Mouse (Mus musculus) skeletal muscle tissue, adult 2 months (tissue): Measurements from ENCODE around the gene Apol6.
"Not testable (repeated sequence)": the region's sequence is repeated elsewhere in the genome, so short reads cannot be mapped to it uniquely, and the experiment has no call there.

ENCODE experiments used
- DNase-seq: peaks from one replicate; pipeline ENCODE4 v3.0.0-alpha.2; 2012; ENCODE audit warnings: low read depth, low spot score

The Apol6 gene

GRCm38 (mm10) chr15:77031271-77031670, 13.3 kb upstream of the Apol6 start:
- DNase-seq = no peak

DNA sequence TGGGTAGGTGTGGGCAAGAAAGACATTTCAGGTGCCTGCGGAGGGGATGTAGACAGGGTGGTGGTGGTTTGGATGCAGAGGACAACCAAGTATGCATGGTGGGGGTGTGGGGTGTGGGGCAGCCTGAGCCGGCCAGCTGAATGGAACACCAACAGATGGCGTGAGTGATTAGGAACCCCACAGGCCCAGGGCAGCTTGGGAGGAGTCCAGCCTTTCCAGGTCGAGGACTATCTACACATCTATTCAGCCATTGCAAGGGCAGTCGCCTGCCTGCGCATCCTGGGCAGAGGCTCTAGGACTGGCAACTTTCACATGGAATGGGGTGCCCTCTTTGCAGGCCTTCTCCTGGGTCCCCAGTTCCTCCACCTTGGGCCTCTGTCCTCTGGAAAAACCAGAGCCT, 10.0 kb upstream of the Apol6 start:
- DNase-seq = no peak

DNA sequence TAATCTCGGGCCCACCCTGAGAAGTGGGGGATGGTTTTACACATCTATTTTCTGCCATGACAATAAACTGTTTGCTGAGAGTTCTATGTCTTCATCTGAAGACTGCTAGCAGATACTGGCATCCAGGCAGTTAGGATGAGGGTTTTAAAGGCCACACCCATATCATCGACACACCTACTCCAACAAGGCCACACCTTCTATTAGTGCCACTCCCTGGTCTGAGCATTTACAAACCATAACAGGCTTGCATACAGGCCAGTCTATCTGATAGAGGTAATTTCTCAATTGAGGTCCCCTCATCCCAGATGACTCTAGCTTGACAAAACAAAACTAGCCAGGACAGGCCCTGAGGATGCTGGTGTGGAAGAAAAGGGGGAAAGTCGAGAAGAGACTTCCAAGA, 8.9 kb upstream of the Apol6 start:
- DNase-seq = no peak

DNA sequence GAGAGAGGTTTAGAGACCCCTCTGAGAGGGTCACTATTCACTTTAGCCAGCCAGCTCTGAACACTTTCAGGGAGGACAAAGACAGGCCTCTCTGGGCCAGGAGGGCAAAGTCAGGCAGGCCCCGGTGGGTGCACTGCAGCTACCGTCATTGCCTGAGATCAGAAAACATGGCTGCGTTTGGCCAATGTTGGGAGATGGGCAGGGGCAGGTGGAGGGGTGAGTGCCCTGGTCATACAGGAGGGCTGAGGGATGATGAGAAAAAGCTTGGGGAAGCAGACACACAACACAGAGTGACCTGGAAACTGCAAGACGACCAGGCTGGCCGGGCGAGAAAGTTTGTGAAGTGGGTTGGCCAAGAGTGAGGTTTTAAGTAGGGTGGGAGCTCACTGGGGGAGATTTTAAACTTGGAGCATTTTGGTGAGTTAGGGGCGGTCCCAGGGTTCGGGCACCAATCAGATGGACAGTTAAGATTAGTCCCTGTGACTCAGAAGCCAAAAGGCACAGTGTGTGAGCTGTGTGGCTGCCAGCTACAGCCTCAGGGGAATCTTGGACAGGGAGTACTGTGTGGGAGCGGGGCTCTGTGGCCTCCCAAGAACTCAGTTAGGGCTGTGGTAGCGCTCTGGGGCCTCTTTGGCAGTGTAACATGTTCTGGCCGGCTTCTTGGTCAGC, 8.1 kb upstream of the Apol6 start:
- peak; percentile 93 for DNase-seq

DNA sequence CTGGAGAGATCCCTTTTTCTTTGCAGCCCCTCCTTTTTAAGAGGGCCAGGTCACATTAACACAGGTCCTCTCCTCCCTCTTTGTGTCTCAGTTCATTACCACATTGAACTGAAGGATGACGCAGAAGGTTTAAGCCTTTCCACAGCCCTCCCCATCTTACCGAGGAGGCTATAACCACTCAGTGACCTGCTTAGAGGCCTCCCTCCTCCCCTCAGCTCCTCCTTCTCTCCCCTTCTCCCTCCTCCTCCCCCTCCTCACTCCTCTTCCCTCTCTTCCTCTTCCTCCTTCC, 7.6 kb upstream of the Apol6 start:
- DNase-seq = no peak

GRCm38 (mm10) chr15:77037278-77038161, 7.0 kb upstream of the Apol6 start:
- peak; percentile 81 for DNase-seq

DNA sequence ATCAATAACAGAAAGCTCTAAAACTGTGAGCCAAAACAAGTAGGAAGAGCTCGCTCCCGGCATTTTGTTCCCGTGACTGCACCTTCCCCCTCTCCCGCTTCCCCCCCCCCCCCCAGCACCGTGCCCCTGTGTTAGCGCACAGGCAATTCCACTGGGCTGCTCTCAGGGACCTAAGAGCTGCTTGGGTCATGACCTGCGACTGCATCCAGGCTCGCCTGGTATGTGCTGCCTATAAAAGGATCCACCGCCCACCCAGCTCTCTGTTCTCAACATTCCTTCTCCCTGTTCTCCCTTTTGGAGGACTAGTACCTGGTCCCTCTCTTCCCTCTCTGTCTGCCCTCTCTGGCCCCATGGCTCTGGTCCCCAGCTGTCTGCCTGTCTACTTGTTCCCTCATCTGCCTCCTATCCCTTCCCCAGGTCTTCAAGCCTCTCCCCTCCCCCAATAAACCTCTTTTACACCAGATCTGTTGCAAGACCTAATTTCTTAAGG, 5.3 kb upstream of the Apol6 start:
- no peak for DNase-seq

GRCm38 (mm10) chr15:77040784-77041183, 3.7 kb upstream of the Apol6 start:
- DNase-seq = no peak

GRCm38 (mm10) chr15:77045609-77046008, 1.1 kb downstream of the Apol6 start:
- peak; percentile 80 for DNase-seq

- DNase-seq = no peak
Observed at GRCm38 (mm10) chr15:77050570-77050969, 6.0 kb downstream of the Apol6 start, which contains the start of gene Mb. Gene Mb, minus strand, starts transcription at chr15:77050670.

GRCm38 (mm10) chr15:77052176-77052575, 7.6 kb downstream of the Apol6 start:
- no peak for DNase-seq

- DNase-seq = no peak
Observed at GRCm38 (mm10) chr15:77053021-77053420, 8.5 kb downstream of the Apol6 start.

DNA sequence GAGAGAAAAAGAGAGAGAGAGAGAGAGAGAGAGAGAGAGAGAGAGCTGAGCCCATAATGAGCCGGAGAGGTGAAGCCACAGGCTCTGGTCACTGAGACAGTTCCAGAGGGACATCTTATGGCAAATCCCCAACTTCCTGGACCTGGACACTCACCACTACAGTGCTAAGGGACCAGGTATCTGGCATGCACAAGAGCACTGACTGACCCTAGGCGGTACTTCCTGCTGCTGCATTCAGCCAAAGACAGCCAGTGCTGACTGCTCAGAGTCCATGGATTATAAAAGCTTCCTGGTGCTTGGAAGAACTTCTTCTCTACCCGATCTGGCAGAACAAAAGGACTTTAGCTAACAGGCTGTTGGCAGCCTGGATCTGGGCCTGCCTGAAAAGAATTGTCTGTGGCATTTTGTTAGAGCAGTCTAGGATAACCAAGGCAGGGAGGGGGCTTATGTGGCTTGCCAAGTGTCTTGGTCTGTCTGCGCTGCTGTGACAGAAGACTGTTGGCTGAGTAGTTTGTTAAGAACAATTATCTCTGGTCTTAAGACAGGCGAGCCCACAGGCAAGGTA, 10.2 kb downstream of the Apol6 start:
- DNase-seq = no peak

DNA sequence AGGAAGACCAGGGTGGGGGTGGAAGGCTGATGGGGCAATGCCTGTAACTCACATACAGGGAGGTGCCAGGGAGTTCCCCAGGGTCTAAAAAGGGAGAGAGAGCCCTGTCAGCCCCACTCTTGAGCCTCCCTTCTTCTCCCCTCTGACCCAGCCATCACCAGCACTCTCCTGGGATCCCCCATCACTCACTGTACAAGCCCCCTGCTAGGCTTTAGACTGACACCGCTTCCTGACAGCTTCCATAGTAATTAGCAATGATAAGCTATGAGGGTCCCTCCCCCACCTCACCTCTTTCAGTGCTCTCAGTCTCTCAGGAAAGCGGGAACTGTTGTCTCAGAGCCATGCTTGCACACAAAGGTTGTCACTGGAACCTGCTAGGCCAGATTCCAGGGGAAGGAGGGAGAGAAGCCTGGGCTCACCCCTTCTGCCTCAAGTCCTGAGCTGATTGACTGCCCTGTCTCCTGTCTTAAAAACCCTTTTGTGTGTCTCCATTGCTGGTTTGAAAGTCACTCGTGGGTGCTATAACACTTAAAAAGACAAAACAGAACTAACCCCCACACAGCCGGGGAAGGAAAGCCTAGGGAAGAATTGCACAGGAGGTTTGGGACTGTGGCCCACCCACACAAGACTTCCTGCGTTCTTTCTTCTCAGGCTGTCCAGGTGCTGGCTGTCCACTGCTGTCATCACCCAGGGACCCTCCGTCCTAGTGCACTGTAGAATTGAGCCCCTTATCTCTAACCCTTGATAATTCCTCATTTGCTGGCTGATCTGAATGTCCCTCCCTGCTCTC, 11.7 kb downstream of the Apol6 start:
- DNase-seq = no peak

DNA sequence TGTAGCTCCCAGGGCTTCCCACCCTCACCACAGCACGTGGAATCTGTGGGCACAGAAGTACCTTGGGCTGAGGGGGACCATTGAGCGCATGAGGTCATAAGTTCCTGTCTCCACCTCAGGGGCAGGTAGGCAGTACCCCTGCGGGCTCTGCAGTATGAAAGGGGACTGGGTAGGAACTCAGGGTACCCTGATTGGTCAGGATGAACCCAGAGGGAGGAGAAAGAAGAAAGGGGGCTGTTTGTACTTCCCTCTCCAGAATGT, 12.2 kb downstream of the Apol6 start:
- no peak for DNase-seq

DNA sequence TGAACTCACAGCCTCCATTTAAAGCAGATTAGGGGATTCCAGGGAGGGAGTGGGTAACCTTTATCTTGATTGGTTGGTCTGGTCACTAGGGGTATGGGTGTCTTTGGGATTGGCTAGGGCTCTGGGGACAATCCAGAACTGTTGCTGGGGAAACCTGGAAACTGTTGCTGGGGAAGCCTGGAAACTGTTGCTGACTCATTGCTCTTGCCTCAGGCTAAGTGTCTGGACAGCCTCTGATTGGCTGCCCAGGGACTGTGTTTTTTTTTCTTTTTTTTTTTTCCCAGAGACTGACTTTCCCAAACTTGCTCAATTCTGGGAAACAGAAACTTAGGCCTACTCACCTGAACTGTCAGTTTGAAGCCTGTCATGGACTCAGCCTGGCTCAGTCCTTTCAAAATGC, 14.0 kb downstream of the Apol6 start:
- DNase-seq = no peak

DNA sequence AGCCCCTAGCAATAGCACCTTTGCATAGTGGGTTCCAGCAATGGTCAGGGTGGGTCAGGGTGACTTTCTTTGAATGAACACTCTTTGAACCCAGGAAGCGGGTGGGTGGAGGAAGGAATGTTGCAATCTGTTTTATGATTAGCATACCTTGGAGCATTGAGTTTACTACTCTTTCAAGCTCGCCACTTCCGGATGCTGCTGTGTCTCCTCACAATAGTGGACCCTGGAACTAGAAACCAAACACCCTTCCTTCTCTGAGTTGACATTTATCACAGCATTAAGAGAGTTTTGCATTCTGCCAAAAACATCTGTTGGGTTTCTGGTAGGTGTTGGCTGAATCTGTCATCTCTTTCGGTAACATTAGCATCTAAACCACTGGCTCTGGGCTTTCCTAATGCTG, 14.9 kb downstream of the Apol6 start:
- not testable (repeated sequence) for DNase-seq

GRCm38 (mm10) chr15:77062746-77063145, 18.2 kb downstream of the Apol6 start:
- DNase-seq = no peak

GRCm38 (mm10) chr15:77065259-77065852, 20.8 kb downstream of the Apol6 start:
- no peak for DNase-seq

DNA sequence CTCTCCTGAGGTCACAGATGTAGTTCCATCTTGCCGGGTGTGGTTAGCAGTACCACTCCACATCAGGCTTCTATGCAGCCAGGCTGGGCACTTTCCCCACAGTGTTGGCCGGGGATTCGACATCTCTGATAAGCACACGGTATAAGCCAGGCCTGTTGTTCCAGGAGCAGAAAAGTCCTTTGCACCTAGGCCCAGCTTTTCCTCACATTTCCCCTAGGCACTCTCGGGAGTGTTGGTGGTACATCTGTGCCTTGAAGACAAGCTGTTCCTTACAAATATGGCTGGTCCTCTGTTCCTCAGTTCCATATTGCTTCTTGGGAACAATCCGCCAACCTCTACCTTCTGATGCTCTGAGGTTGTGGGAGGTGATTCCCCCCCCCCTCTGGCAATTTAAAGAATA, 21.7 kb downstream of the Apol6 start:
- no peak for DNase-seq

DNA sequence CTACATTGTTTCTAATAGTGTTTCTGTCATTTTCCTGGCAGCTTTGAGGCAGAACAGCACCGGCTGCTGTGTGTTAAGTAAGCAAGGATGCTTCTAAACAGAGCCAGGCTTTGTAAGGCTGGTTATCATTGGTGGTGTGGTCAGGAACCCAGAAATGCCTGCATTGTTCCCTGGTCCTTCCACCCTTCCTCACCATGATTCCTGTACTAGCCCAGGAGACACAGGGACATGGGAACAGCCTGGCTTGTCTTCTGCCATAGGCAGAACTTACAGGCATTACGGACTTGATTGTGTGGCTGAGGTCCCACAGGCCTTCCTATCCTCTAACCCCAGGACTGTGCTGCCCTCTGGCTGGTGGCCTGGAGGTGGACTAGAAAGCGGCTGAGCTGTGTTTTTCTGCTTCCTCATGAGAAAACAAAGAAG, 23.9 kb downstream of the Apol6 start:
- DNase-seq = no peak

GRCm38 (mm10) chr15:77069019-77069418, 24.5 kb downstream of the Apol6 start:
- DNase-seq = no peak
